Mouse (Mus musculus) heart, adult 2 months (tissue): ENCODE measurements around the gene Smim9. TPM values are rescaled to one million over a fixed set of nuclear protein-coding genes. Genes with fewer than 3 reads are reported as not detected.

Experiments used
- DNase-seq, 2 experiments: peaks; one replicate each; pipeline ENCODE4 v3.0.0; 2021
- H3K27ac ChIP-seq: fragments of 200-600 bp; 2 replicates; pipeline ENCODE4 v1.8.1; 2022
- H3K27me3 ChIP-seq: fragments of 200-500 bp; 2 replicates; pipeline ENCODE4 v1.6.1; 2012; ENCODE audit warnings: mild to moderate bottlenecking, low read length, inconsistent platforms, mixed read lengths; ENCODE audit not compliant: control insufficient read depth, insufficient read depth
- H3K36me3 ChIP-seq: fragments of 200-500 bp; 2 replicates; pipeline ENCODE4 v1.6.1; 2012; ENCODE audit warnings: low read length, inconsistent platforms; ENCODE audit not compliant: control insufficient read depth, insufficient read depth
- H3K4me1 ChIP-seq: fragments of 200-500 bp; 2 replicates; pipeline ENCODE4 v1.6.1; 2011; ENCODE audit warnings: low read length; ENCODE audit not compliant: control insufficient read depth, insufficient read depth
- H3K4me3 ChIP-seq: fragments of 200-600 bp; 2 replicates; pipeline ENCODE4 v1.8.1; 2022
- H3K79me2 ChIP-seq: fragments of 200-500 bp; replicated peaks from 2 replicates; pipeline ENCODE4 v1.6.1; 2012; ENCODE audit warnings: mild to moderate bottlenecking, inconsistent platforms, low read length, moderate library complexity, mixed read lengths; ENCODE audit not compliant: control insufficient read depth, insufficient read depth
- H3K9ac ChIP-seq: fragments of 200-500 bp; 2 replicates; pipeline ENCODE4 v1.6.1; 2012; ENCODE audit warnings: low read depth, mild to moderate bottlenecking, control low read depth, inconsistent platforms, low read length, mixed read lengths
- CTCF ChIP-seq: fragments of 200-600 bp; IDR thresholded peaks from 2 replicates; pipeline ENCODE4 v1.8.1; 2022; ENCODE audit warnings: antibody characterized with exemption, mild to moderate bottlenecking, moderate library complexity
- EP300 ChIP-seq: fragments of 200-500 bp; IDR thresholded peaks from 2 replicates; pipeline ENCODE4 v1.6.1; 2011; ENCODE audit warnings: low read depth, low read length, control low read depth; ENCODE audit not compliant: insufficient read depth
- POLR2A ChIP-seq: fragments of 200-500 bp; IDR thresholded peaks from 2 replicates; pipeline ENCODE4 v1.6.1; 2011; ENCODE audit warnings: mild to moderate bottlenecking, low read depth, low read length, control low read depth; ENCODE audit not compliant: insufficient read depth
- whole genome bisulfite sequencing: fragments of 180-500 bp; shearing (Covaris S2); methylation state at CpG from one replicate; pipeline ENCODE4 v1.1.7; 2018; 5-methylcytosine and 5-hydroxymethylcytosine counted together
- intact Hi-C: fragments of 180-260 bp; cut with DNase I; formaldehyde crosslinking; loops from one replicate; pipeline ENCODE4 v1.15.1; 2025
- polyA plus RNA-seq: library from polyadenylated mRNA; depleted of rRNA; stranded (reverse); fragments of >200 nt; gene quantifications from 2 replicates; pipeline ENCODE4 v1.2.3, GENCODE M21; 2012; rRNA removed
- total RNA-seq, 2 experiments: library from RNA; stranded (reverse); gene quantifications; 2 replicates each; pipeline ENCODE4 v1.2.3; 2021

Gene Smim9
- total and polyA plus RNA-seq, 3 experiments, result not detected

GRCm38 (mm10) chrX:75126893-75127292, 36.7 kb downstream of the Smim9 start:
- TF ChIP-seq CTCF, result no peak
- no peak for TF ChIP-seq EP300
- no peak for TF ChIP-seq POLR2A
- Histone ChIP-seq H3K4me3 (no peak overlapping the region), H3K4me1 (no peaks in the 10 kb centered on the region; the same call in 1 of the 2 replicates), H3K36me3 (no peaks in the 10 kb centered on the region), H3K27ac (no peak overlapping the region), H3K27me3 (no peaks in the 10 kb centered on the region), H3K79me2 (no peaks in the 10 kb centered on the region), H3K9ac (no peak overlapping the region)
- DNase-seq, result no peak
- intact Hi-C loops, result no loop called here

- H3K79me2 ChIP-seq, result no peaks in the 10 kb centered on the region
- TF ChIP-seq EP300 (no peak), POLR2A (no peak), CTCF (no peak)
- no peak overlapping the region for H3K4me3 ChIP-seq
- no peak overlapping the region for H3K27ac ChIP-seq
- 70% methylated on average over 3 of the region's 3 CpGs for WGBS
- intact Hi-C loops, result no loop called here
- no peaks in the 10 kb centered on the region; the same call in 1 of the 2 replicates for H3K4me1 ChIP-seq
- no peak for DNase-seq
- no peak overlapping the region for H3K9ac ChIP-seq
- H3K36me3 ChIP-seq, result no peaks in the 10 kb centered on the region
- no peaks in the 10 kb centered on the region for H3K27me3 ChIP-seq
Observed at GRCm38 (mm10) chrX:75125606-75126005, 38.0 kb downstream of the Smim9 start.

GRCm38 (mm10) chrX:75115550-75115949, 48.0 kb downstream of the Smim9 start:
- Histone ChIP-seq H3K9ac (no peak overlapping the region), H3K27ac (no peak overlapping the region), H3K27me3 (no peaks in the 10 kb centered on the region), H3K36me3 (no peaks in the 10 kb centered on the region), H3K4me1 (no peaks in the 10 kb centered on the region), H3K4me3 (no peak overlapping the region), H3K79me2 (no peaks in the 10 kb centered on the region)
- TF ChIP-seq EP300 (no peak), POLR2A (no peak), CTCF (no peak)
- intact Hi-C loops, result no loop called here
- DNase-seq, result no peak

- Histone ChIP-seq H3K36me3 (no peaks in the 10 kb centered on the region), H3K4me3 (no peak overlapping the region), H3K4me1 (no peaks in the 10 kb centered on the region), H3K9ac (no peak overlapping the region), H3K79me2 (no peaks in the 10 kb centered on the region), H3K27ac (no peak overlapping the region), H3K27me3 (no peaks in the 10 kb centered on the region)
- 84% methylated on average over 6 of the region's 6 CpGs for WGBS
- intact Hi-C loops, result no loop called here
- TF ChIP-seq CTCF (no peak), POLR2A (no peak), EP300 (no peak)
- no peak for DNase-seq
Observed at GRCm38 (mm10) chrX:75102293-75102692, 61.3 kb downstream of the Smim9 start.

DNA sequence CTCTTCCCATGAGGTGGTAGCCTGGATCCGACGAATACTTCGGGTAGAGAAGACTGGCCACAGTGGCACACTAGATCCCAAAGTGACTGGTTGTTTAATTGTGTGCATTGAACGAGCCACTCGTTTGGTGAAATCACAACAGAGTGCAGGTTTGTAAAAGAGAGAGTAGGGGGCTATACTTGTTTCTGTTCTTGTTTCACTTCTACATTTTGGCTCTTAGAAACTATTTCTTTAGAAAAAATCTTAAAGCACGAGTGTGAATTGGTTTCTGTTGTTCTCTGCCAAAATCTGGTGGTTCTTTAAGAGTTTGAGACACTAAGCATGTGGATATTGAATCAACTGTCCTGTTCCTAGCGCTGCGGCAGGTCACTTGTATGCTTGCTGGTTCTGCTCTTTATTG, 64.8 kb downstream of the Smim9 start:
- intact Hi-C loops, result loop anchor here (5.0 kb wide), 2 partner anchors 71 to 284 kb away; partner anchors contain the start of genes F8 and Fundc2
- 89% methylated on average over 8 of the region's 8 CpGs for WGBS
- no peaks in the 10 kb centered on the region for H3K36me3 ChIP-seq
- TF ChIP-seq CTCF (no peak), POLR2A (no peak), EP300 (no peak)
- H3K4me1 ChIP-seq, result no peaks in the 10 kb centered on the region
- H3K27me3 ChIP-seq, result no peaks in the 10 kb centered on the region
- no peak overlapping the region for H3K9ac ChIP-seq
- no peak for DNase-seq
- no peak overlapping the region for H3K27ac ChIP-seq
- no peaks in the 10 kb centered on the region for H3K79me2 ChIP-seq
- no peak overlapping the region for H3K4me3 ChIP-seq

- TF ChIP-seq EP300, result no peak
- no peak for TF ChIP-seq CTCF
- TF ChIP-seq POLR2A, result no peak
- 13% methylated on average over 23 of the region's 23 CpGs for WGBS
- H3K36me3 ChIP-seq, result no peaks in the 10 kb centered on the region
- peak overlapping the region; percentile 56 for H3K27ac ChIP-seq
- no peaks in the 10 kb centered on the region for H3K79me2 ChIP-seq
- no peaks in the 10 kb centered on the region for H3K4me1 ChIP-seq
- H3K27me3 ChIP-seq, result no peaks in the 10 kb centered on the region
- intact Hi-C loops, result loop anchor here (5.0 kb wide), 2 partner anchors 69 to 286 kb away; partner anchors contain the start of genes F8 and Fundc2
- peak overlapping the region; percentile 59 for H3K4me3 ChIP-seq
- DNase-seq, result peak in 1 of 2 experiments; percentile 5
- peak overlapping the region; percentile 45 for H3K9ac ChIP-seq
Observed at GRCm38 (mm10) chrX:75096163-75096770, 67.3 kb downstream of the Smim9 start.

Other genes with a start within 250 kb of the Smim9 start
- gene Gab3, start 78.3 kb downstream of the Smim9 start, total RNA-seq, result 1 to 10 TPM; 1.1 to 1.3 TPM
- 1.1 and 1.2 TPM in 2 replicates for gene Gab3, start 78.3 kb downstream of the Smim9 start, polyA plus RNA-seq
- 10 to 100 TPM; 19.2 to 21.1 TPM for gene Dkc1, start 67.9 kb downstream of the Smim9 start, total RNA-seq
- gene Dkc1, start 67.9 kb downstream of the Smim9 start, polyA plus RNA-seq, result 10.7 and 21.4 TPM in 2 replicates
- 10 to 100 TPM; 12.1 to 13.9 TPM for gene Mpp1, start 32.8 kb downstream of the Smim9 start, total RNA-seq
- 18.1 and 19.3 TPM in 2 replicates for gene Mpp1, start 32.8 kb downstream of the Smim9 start, polyA plus RNA-seq
- 100 to 1,000 TPM; 144 to 190 TPM for gene Fundc2, start 218.6 kb upstream of the Smim9 start, total RNA-seq
- gene Fundc2, start 218.6 kb upstream of the Smim9 start, polyA plus RNA-seq, result 31.3 and 63.0 TPM in 2 replicates
- gene F8, start 218.8 kb upstream of the Smim9 start, total RNA-seq, result 1 to 10 TPM; 1.0 to 2.4 TPM
- gene F8, start 218.8 kb upstream of the Smim9 start, polyA plus RNA-seq, result 0.45 and 1.8 TPM in 2 replicates